Mouse (Mus musculus) neutrophil, adult 5-6 weeks (primary cell): ENCODE measurements at regions not wholly inside any gene's neighbourhood (a gene's known extent, or its start where the extent isn't known, plus 50 kb on each side); places are given as distances from the start of the nearest gene placed in this dataset.

Experiments
- ATAC-seq: fragments of 151-379, 151-347 bp; 2 replicates; pipeline ENCODE4 v1.8.0; 2017; ENCODE audit warnings: mild to moderate bottlenecking, moderate TSS enrichment; ENCODE audit not compliant: insufficient number of reproducible peaks, poor library complexity, low FRiP score, severe bottlenecking; ENCODE audit errors: extremely low read depth

GRCm38 (mm10) chr9:117872387-117873081, 167.8 kb upstream of the Azi2 start:
- no peak for ATAC-seq

GRCm38 (mm10) chr9:117872021-117872386, 168.3 kb upstream of the Azi2 start:
- ATAC-seq, result no peak

- no peak for ATAC-seq
Measured at GRCm38 (mm10) chr9:117870616-117871015, 169.7 kb upstream of the Azi2 start.

GRCm38 (mm10) chr9:117863944-117864343, 176.4 kb upstream of the Azi2 start:
- no peak for ATAC-seq

- no peak for ATAC-seq
Measured at GRCm38 (mm10) chr9:117863318-117863717, 177.0 kb upstream of the Azi2 start.

- no peak for ATAC-seq
Measured at GRCm38 (mm10) chr9:117859580-117860045, 180.7 kb upstream of the Azi2 start.

- ATAC-seq, result no peak
Measured at GRCm38 (mm10) chr9:117843531-117843930, 196.8 kb upstream of the Azi2 start.

GRCm38 (mm10) chr9:117836696-117837380, 203.5 kb upstream of the Azi2 start:
- no peak for ATAC-seq

- no peak for ATAC-seq
Measured at GRCm38 (mm10) chr9:117833586-117833985, 203.9 kb upstream of the Rbms3 start.

- ATAC-seq, result no peak
Measured at GRCm38 (mm10) chr9:117814661-117815060, 184.9 kb upstream of the Rbms3 start.

- ATAC-seq, result no peak
Measured at GRCm38 (mm10) chr9:117813216-117813615, 183.5 kb upstream of the Rbms3 start.

GRCm38 (mm10) chr9:117805812-117806211, 176.1 kb upstream of the Rbms3 start:
- no peak for ATAC-seq

GRCm38 (mm10) chr9:117784186-117784591, 154.5 kb upstream of the Rbms3 start:
- no peak for ATAC-seq

- no peak for ATAC-seq
Measured at GRCm38 (mm10) chr9:117754651-117755050, 124.9 kb upstream of the Rbms3 start.

GRCm38 (mm10) chr9:117753466-117753865, 123.8 kb upstream of the Rbms3 start:
- ATAC-seq, result no peak

GRCm38 (mm10) chr9:117744906-117745305, 115.2 kb upstream of the Rbms3 start:
- ATAC-seq, result no peak

- no peak for ATAC-seq
Measured at GRCm38 (mm10) chr9:117729366-117729765, 99.7 kb upstream of the Rbms3 start.

GRCm38 (mm10) chr9:117720161-117720598, 90.5 kb upstream of the Rbms3 start:
- ATAC-seq, result no peak

GRCm38 (mm10) chr9:117717346-117717745, 87.6 kb upstream of the Rbms3 start:
- no peak for ATAC-seq

GRCm38 (mm10) chr9:117716476-117716875, 86.8 kb upstream of the Rbms3 start:
- ATAC-seq, result no peak
